Mouse (Mus musculus) lung, postnatal 36 days (tissue): Measurements from ENCODE around the gene Gm7138.
"Not testable (repeated sequence)": the region's sequence is repeated elsewhere in the genome, so short reads cannot be mapped to it uniquely, and the experiment has no call there.

Source experiments
- DNase-seq: peaks from one replicate; pipeline ENCODE4 v3.0.0; 2022; ENCODE audit warnings: mixed read lengths

Gm7138 gene

GRCm38 (mm10) chr10:77741924-77742688 is 34.6 kb downstream of the Gm7138 start, which contains the start of gene Gm18596:
TSS of gene Gm18596 (minus strand) at chr10:77742638.
- DNase-seq = not testable (repeated sequence)

DNA sequence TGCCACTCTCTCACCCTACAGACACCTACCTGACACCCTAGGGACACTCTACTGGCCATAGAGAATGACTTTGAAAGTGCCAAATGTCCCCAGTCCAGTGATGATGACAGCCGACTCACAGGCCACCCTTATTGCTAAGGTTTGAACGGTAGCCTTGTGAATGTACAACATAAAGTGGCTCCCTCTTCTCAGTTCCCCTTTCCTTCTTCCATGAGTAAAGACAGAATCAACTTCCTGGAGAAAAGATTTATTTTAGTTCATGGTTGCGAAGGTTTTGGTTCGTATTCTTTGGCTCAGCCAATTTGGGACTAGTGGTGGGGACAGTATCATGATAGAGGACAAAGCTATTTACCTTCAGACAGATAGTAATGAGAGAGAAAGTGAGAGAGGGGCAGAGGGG is 37.8 kb downstream of the Gm7138 start:
- DNase-seq = no peak

DNA sequence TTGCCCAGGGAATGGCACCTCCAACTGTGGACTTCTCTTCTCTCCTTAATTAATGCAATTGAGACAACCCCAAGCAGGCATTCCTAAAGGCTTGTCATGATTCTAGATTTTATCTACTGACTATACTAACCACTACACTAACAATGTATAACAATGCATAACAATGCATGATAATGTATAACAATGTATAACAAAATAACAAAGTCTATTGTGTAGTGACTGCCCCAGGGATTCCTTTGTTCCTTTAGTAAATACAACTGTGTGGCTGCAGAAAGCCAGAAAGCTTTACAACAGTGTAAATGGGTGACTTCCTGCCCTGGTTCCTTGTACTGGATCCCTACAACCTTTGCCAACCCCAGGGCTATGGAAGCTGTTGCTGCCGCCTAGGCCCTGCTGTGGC is 40.8 kb downstream of the Gm7138 start:
- no peak for DNase-seq

DNA sequence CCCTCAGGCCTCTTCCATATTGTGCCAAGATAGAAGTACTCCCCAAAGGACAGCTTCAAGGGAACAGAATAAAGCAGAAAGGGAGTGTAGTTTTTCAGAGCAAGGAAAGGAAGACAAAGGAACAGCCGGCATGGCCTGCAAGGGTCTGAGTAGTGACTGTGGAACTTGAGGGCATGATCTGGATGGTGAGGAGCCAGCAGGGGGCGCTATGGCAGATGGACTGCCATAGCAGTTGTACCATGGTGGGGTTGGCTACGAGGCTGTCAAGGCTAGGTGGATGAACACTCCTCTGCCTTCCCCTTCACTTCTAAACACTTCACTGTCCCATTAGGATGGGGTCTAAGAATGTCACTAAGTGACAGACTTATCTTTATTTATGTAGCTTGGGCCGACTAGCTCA is 47.5 kb downstream of the Gm7138 start:
- DNase-seq = peak; percentile 15

DNA sequence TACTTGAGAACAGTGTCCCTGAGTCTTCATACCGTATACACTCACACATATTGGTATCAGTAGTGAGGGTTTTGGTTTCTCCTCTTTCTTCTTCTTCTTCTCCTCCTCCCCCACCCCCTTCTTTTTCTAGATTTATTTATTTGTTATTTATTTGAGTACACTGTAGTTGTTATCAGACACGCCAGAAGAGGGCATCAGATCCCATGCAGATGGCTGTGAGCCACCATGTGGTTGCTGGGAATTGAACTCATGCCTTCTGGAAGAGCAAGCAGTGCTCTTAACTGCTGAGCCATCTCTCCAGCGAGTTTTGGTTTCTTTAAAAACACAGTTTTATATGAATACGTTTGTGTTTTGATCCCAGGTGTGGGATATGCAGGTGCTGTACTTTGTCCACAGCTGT is 48.5 kb downstream of the Gm7138 start:
- peak; percentile 1 for DNase-seq
